Mouse (Mus musculus) telencephalon, adult 2 months (tissue): ENCODE data around the gene Npas4.
"Not testable (repeated sequence)": the region's sequence is repeated elsewhere in the genome, so short reads cannot be mapped to it uniquely, and the experiment has no call there.

Experiments used
- DNase-seq: peaks from one replicate; pipeline ENCODE4 v3.0.0-alpha.2; 2011; ENCODE audit warnings: low read depth, low spot score

Npas4 gene

GRCm38 (mm10) chr19:4992904-4993303, 2.8 kb upstream of the Npas4 start:
- peak; percentile 95 for DNase-seq

- no peak for DNase-seq
Measured at GRCm38 (mm10) chr19:4992371-4992770, 2.3 kb upstream of the Npas4 start.

GRCm38 (mm10) chr19:4990716-4991115, 600 bp upstream of the Npas4 start:
- no peak for DNase-seq

- peak; percentile 92 for DNase-seq
Measured at GRCm38 (mm10) chr19:4989434-4990255, 471 bp downstream of the Npas4 start.

- DNase-seq: no peak
Measured at GRCm38 (mm10) chr19:4989013-4989412, 1.1 kb downstream of the Npas4 start.

- DNase-seq: no peak
Measured at GRCm38 (mm10) chr19:4981767-4982166, 8.3 kb downstream of the Npas4 start.

GRCm38 (mm10) chr19:4968236-4968635, 21.9 kb downstream of the Npas4 start:
- no peak for DNase-seq

GRCm38 (mm10) chr19:4961928-4962601, 28.1 kb downstream of the Npas4 start, which contains the start of gene Mrpl11:
TSS of gene Mrpl11 (plus strand) at chr19:4962147.
- peak; percentile 98 for DNase-seq

- DNase-seq: not testable (repeated sequence)
Measured at GRCm38 (mm10) chr19:4948641-4949040, 41.5 kb downstream of the Npas4 start.

- no peak for DNase-seq
Measured at GRCm38 (mm10) chr19:4945540-4945939, 44.6 kb downstream of the Npas4 start.

- no peak for DNase-seq
Measured at GRCm38 (mm10) chr19:4943253-4943588, 46.9 kb downstream of the Npas4 start.

GRCm38 (mm10) chr19:4942551-4943252, 47.4 kb downstream of the Npas4 start, which contains the start of gene Peli3:
TSS of gene Peli3 (minus strand) at chr19:4943127.
- DNase-seq: peak; percentile 58

GRCm38 (mm10) chr19:4937444-4938310, 52.4 kb downstream of the Npas4 start:
- DNase-seq: no peak

GRCm38 (mm10) chr19:4936896-4937295, 53.2 kb downstream of the Npas4 start:
- DNase-seq: no peak
